Mouse (Mus musculus) skeletal muscle tissue, postnatal 0 days (tissue): ENCODE measurements around the gene Map4k5. TPM values are rescaled to one million over a fixed set of nuclear protein-coding genes. Genes with fewer than 3 reads are reported as not detected.

Experiments used
- microRNA counts: library from miRNA; unstranded; fragments of <30 nt; microRNA quantifications from one replicate; lab custom pipeline; 2015
- microRNA-seq, 2 experiments: library from miRNA; unstranded; fragments of <30 nt; microRNA quantifications; one replicate each; pipeline ENCODE4; 2016
- polyA plus RNA-seq: library from polyadenylated mRNA; unstranded; fragments of >200 nt; fragmentation: Nextera tagmentation; extraction: Ambion mirVana; gene quantifications from 2 replicates; pipeline ENCODE4 v1.2.1, GENCODE M21; 2015

Gene Map4k5
- 18.1 and 20.8 TPM in 2 replicates for polyA plus RNA-seq

DNA sequence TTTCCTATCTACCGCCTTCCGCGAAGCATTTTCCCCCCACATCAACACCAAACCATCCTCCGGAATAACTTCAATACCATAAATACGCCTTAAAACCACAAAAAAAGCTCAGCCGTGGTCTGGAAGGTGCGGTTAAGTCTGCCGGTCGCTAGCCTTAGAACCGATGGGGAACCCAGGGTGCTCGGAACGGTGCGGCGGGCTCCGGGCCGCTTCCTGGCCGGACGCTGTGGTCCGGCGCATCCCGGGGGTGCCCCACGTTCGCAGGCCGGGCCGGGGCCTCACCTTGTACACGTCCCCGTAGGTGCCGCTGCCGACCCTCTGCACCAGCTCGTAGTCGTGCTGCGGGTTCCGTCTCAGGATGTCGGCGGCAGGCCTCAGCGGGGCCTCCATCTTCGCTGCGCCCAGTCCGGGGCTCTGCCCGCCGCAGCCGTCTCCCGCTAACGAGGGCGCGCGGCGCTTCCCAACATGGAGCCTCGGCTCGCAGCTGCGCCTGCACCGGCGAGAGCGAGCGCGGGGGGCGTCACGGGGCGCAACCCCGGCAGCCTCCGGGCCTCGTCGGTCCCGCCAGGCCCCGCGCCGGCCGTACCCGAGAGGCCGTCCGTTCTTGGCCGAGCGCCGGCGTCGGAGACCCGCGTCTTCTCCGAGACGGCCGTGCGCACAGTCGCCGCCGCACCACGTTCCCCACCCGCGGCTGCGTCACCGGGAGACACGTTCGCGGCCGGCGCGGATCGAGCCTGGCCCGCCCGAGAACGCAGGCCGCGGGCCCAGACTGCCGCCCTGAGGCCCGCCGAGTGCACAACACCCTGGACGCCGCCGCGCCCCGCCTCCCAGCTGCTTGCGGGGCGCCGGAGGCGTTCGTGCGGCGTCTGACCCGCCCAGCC is at the start of gene Map4k5, which contains the start of gene Atl1:
Map4k5 (minus strand) TSS at position 830 of the 881 bp plus-strand sequence.
Atl1 (plus strand) TSS at position 244 of the 881 bp plus-strand sequence.

DNA sequence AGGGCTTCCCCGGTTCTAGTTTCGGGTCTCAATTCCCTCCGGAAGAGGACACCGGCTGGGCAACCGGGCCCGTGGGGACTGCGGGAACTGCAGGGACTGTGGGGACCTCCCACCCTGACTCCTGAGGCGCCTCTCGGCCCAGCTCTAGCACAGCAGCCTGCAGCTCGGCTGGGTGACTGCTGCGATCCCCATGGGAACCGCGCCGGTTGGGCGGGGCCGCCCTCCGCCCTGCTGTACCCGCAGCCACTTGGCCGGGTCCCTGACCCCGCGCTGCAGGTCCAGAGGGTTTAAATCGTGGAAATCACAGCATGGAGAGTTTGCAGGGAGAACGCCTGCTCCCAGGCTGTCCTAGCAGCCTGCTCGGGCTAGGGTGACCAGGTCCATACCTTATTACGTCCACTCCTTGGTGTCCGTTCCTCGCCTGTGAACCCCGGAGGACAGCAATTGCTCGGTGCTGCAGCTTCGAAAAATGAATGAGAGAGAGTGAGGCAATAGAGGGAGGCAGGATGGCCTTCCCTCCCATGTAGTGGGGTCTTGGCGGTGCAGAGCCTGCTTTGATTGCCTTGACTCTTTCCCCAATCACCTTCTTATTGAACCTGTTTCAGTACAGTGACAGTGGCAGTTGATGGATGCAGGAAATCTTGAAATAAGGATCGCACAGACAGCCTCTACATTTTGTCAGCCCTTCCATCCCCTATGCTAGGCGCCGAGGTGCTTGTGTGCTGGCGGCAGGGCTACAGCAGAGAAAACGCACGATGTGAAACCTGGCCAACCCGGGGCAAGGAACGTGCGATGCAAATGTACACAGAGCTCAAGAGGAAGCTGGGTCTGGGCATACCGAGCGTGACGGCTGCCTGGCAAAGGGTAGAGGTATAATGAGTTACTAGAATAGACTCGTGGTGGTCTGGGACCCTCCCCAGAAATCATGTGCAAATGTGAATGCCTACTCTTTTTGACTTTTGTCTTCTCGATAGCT is 102.2 kb downstream of the Map4k5 start, which contains the start of gene Cdkl1:
Cdkl1 (minus strand) TSS at position 738 of the 976 bp plus-strand sequence.

MicroRNAs encoded within 50 kb of the gene (microRNA counts, 519-probe panel; counts per million panel counts)
- 296 counts per million, percentile 58 among the panel's probes with 10 or more counts for microRNA mmu-miR-681 (lab: Ali Mortazavi, UCI)

Small RNA genes within 50 kb of the gene (microRNA-seq; reads per million reads assigned to microRNA genes)
- gene Mir681, result 0 reads per million in 2 experiments

Other genes with a start within 250 kb of the Map4k5 start
- 7.9 and 9.3 TPM in 2 replicates for gene Sos2, start 211.3 kb downstream of the Map4k5 start, polyA plus RNA-seq
- gene L2hgdh, start 168.3 kb downstream of the Map4k5 start, polyA plus RNA-seq, result 29.1 and 31.6 TPM in 2 replicates
- 19.9 and 23.8 TPM in 2 replicates for gene Atp5s, start 168.2 kb downstream of the Map4k5 start, polyA plus RNA-seq
- gene Cdkl1, start 101.9 kb downstream of the Map4k5 start, polyA plus RNA-seq, result 1.6 and 2.1 TPM in 2 replicates
- 2.6 and 3.5 TPM in 2 replicates for gene Atl1, start 586 bp downstream of the Map4k5 start, polyA plus RNA-seq
- gene Sav1, start 93.8 kb upstream of the Map4k5 start, polyA plus RNA-seq, result 9.4 and 9.8 TPM in 2 replicates
- 4.2 and 4.9 TPM in 2 replicates for gene Nin, start 220.5 kb upstream of the Map4k5 start, polyA plus RNA-seq